Mouse (Mus musculus) gonadal fat pad, adult 2 months (tissue): Measurements from ENCODE around the gene Alcam. TPM values are rescaled to one million over a fixed set of nuclear protein-coding genes. Genes with fewer than 3 reads are reported as not detected.

Source experiments
- DNase-seq: peaks from one replicate; pipeline ENCODE4 v3.0.0-alpha.2; 2012; ENCODE audit warnings: low read depth
- polyA plus RNA-seq: library from polyadenylated mRNA; depleted of rRNA; stranded (reverse); fragments of >200 nt; gene quantifications from 2 replicates; pipeline ENCODE4 v1.2.3, GENCODE M21; 2012; rRNA removed

Gene Alcam
- polyA plus RNA-seq: 23.2 and 29.5 TPM in 2 replicates

- DNase-seq: no peak
Observed at GRCm38 (mm10) chr16:52453971-52454514, at the start of gene Alcam. TSS of gene Alcam (minus strand) at chr16:52454074.

GRCm38 (mm10) chr16:52498757-52499335, 45.0 kb upstream of the Alcam start:
- DNase-seq: no peak

- no peak for DNase-seq
Observed at GRCm38 (mm10) chr16:52490542-52490941, 36.7 kb upstream of the Alcam start.

GRCm38 (mm10) chr16:52474235-52474634, 20.4 kb upstream of the Alcam start:
- no peak for DNase-seq

GRCm38 (mm10) chr16:52473089-52473488, 19.2 kb upstream of the Alcam start:
- no peak for DNase-seq

- no peak for DNase-seq
Observed at GRCm38 (mm10) chr16:52472635-52473034, 18.8 kb upstream of the Alcam start.

- DNase-seq: no peak
Observed at GRCm38 (mm10) chr16:52472059-52472458, 18.2 kb upstream of the Alcam start.

- DNase-seq: no peak
Observed at GRCm38 (mm10) chr16:52470881-52471280, 17.0 kb upstream of the Alcam start.

GRCm38 (mm10) chr16:52470226-52470625, 16.4 kb upstream of the Alcam start:
- no peak for DNase-seq

GRCm38 (mm10) chr16:52468426-52468825, 14.6 kb upstream of the Alcam start:
- no peak for DNase-seq

- no peak for DNase-seq
Observed at GRCm38 (mm10) chr16:52466770-52467169, 12.9 kb upstream of the Alcam start.

- no peak for DNase-seq
Observed at GRCm38 (mm10) chr16:52464597-52464996, 10.7 kb upstream of the Alcam start.

- peak; percentile 78 for DNase-seq
Observed at GRCm38 (mm10) chr16:52452862-52453715, 785 bp downstream of the Alcam start.

- no peak for DNase-seq
Observed at GRCm38 (mm10) chr16:52452477-52452831, 1.4 kb downstream of the Alcam start.

GRCm38 (mm10) chr16:52451786-52452476, 1.9 kb downstream of the Alcam start:
- DNase-seq: no peak

GRCm38 (mm10) chr16:52451101-52451785, 2.6 kb downstream of the Alcam start:
- no peak for DNase-seq

GRCm38 (mm10) chr16:52450245-52451100, 3.4 kb downstream of the Alcam start:
- DNase-seq: no peak

- DNase-seq: no peak
Observed at GRCm38 (mm10) chr16:52449889-52450244, 4.0 kb downstream of the Alcam start.

- no peak for DNase-seq
Observed at GRCm38 (mm10) chr16:52445984-52446383, 7.9 kb downstream of the Alcam start.

- no peak for DNase-seq
Observed at GRCm38 (mm10) chr16:52443635-52444505, 10.0 kb downstream of the Alcam start.
